Mouse (Mus musculus): ENCODE measurements around the gene Slc1a3.

The Slc1a3 gene

GRCm38 (mm10) chr15:8710146-8711006 lies at the start of gene Slc1a3:
Slc1a3 (minus strand) TSS chr15:8710764.
- no peak for DNase-seq (ENCODE audit: extremely low spot score, low read depth, low spot score)

GRCm38 (mm10) chr15:8759026-8759425 lies 48.5 kb upstream of the Slc1a3 start:
- DNase-seq (ENCODE audit: extremely low spot score, low read depth, low spot score): no peak

- no peak for DNase-seq (ENCODE audit: extremely low spot score, low read depth, low spot score)
Observed at GRCm38 (mm10) chr15:8756441-8756840, 45.9 kb upstream of the Slc1a3 start.

GRCm38 (mm10) chr15:8749762-8750161 lies 39.2 kb upstream of the Slc1a3 start:
- DNase-seq (ENCODE audit: extremely low spot score, low read depth, low spot score): no peak

- DNase-seq (ENCODE audit: extremely low spot score, low read depth, low spot score): no peak
Observed at GRCm38 (mm10) chr15:8748771-8749170, 38.2 kb upstream of the Slc1a3 start.

GRCm38 (mm10) chr15:8741593-8741992 lies 31.0 kb upstream of the Slc1a3 start:
- no peak for DNase-seq (ENCODE audit: extremely low spot score, low read depth, low spot score)

GRCm38 (mm10) chr15:8740724-8741123 lies 30.2 kb upstream of the Slc1a3 start:
- no peak for DNase-seq (ENCODE audit: extremely low spot score, low read depth, low spot score)

- DNase-seq (ENCODE audit: extremely low spot score, low read depth, low spot score): no peak
Observed at GRCm38 (mm10) chr15:8738156-8738555, 27.6 kb upstream of the Slc1a3 start.

GRCm38 (mm10) chr15:8734363-8734739 lies 23.8 kb upstream of the Slc1a3 start:
- no peak for DNase-seq (ENCODE audit: extremely low spot score, low read depth, low spot score)

GRCm38 (mm10) chr15:8733669-8734362 lies 23.3 kb upstream of the Slc1a3 start:
- no peak for DNase-seq (ENCODE audit: extremely low spot score, low read depth, low spot score)

- no peak for DNase-seq (ENCODE audit: extremely low spot score, low read depth, low spot score)
Observed at GRCm38 (mm10) chr15:8728861-8729260, 18.3 kb upstream of the Slc1a3 start.

- DNase-seq (ENCODE audit: extremely low spot score, low read depth, low spot score): no peak
Observed at GRCm38 (mm10) chr15:8722386-8723100, 12.0 kb upstream of the Slc1a3 start.

- DNase-seq (ENCODE audit: extremely low spot score, low read depth, low spot score): no peak
Observed at GRCm38 (mm10) chr15:8721746-8722145, 11.2 kb upstream of the Slc1a3 start.

- DNase-seq (ENCODE audit: extremely low spot score, low read depth, low spot score): no peak
Observed at GRCm38 (mm10) chr15:8721005-8721404, 10.4 kb upstream of the Slc1a3 start.

GRCm38 (mm10) chr15:8718496-8718895 lies 7.9 kb upstream of the Slc1a3 start:
- DNase-seq (ENCODE audit: extremely low spot score, low read depth, low spot score): no peak

- DNase-seq (ENCODE audit: extremely low spot score, low read depth, low spot score): no peak
Observed at GRCm38 (mm10) chr15:8717021-8717571, 6.5 kb upstream of the Slc1a3 start.

GRCm38 (mm10) chr15:8716330-8716964 lies 5.9 kb upstream of the Slc1a3 start:
- no peak for DNase-seq (ENCODE audit: extremely low spot score, low read depth, low spot score)

GRCm38 (mm10) chr15:8715666-8716065 lies 5.1 kb upstream of the Slc1a3 start:
- DNase-seq (ENCODE audit: extremely low spot score, low read depth, low spot score): no peak

- no peak for DNase-seq (ENCODE audit: extremely low spot score, low read depth, low spot score)
Observed at GRCm38 (mm10) chr15:8712433-8712984, 1.9 kb upstream of the Slc1a3 start.

GRCm38 (mm10) chr15:8711630-8712310 lies 1.2 kb upstream of the Slc1a3 start:
- DNase-seq (ENCODE audit: extremely low spot score, low read depth, low spot score): no peak
